Mouse (Mus musculus) forebrain, embryonic 14.5 days (tissue): Measurements from ENCODE around the gene Adh1. TPM values are rescaled to one million over a fixed set of nuclear protein-coding genes. Genes with fewer than 3 reads are reported as not detected.

Experiments used
- ATAC-seq: fragments of 200-750 bp; cut with Nextera tagmentation; 2 replicates; pipeline ENCODE4 v1.8.0; 2017; ENCODE audit warnings: mild to moderate bottlenecking, moderate library complexity
- DNase-seq: peaks from one replicate; pipeline ENCODE4 v3.0.0-alpha.2; 2015; ENCODE audit warnings: low spot score
- H3K27ac ChIP-seq: fragments of 300-500 bp; sonication (generic); 2 replicates; pipeline ENCODE4 v1.5.1; 2014; ENCODE audit warnings: low read depth, mild to moderate bottlenecking, control low read depth, low read length, moderate library complexity
- H3K27me3 ChIP-seq: fragments of 300-500 bp; sonication (generic); replicated peaks from 2 replicates; pipeline ENCODE4 v1.6.1; 2014; ENCODE audit warnings: low read length, control low read depth, mixed read lengths; ENCODE audit not compliant: control insufficient read depth, insufficient read depth
- H3K36me3 ChIP-seq: fragments of 300-500 bp; sonication (generic); 2 replicates; pipeline ENCODE4 v1.6.1; 2014; ENCODE audit warnings: low read length, control low read depth; ENCODE audit not compliant: control insufficient read depth, insufficient read depth
- H3K4me1 ChIP-seq: fragments of 300-500 bp; sonication (generic); 2 replicates; pipeline ENCODE4 v1.6.1; 2014; ENCODE audit warnings: antibody characterized with exemption, low read length, control low read depth; ENCODE audit not compliant: control insufficient read depth, insufficient read depth
- H3K4me2 ChIP-seq: fragments of 300-500 bp; sonication (generic); 2 replicates; pipeline ENCODE4 v1.6.1; 2014; ENCODE audit warnings: mild to moderate bottlenecking, control low read depth, low read length
- H3K4me3 ChIP-seq: fragments of 300-500 bp; sonication (generic); 2 replicates; pipeline ENCODE4 v1.5.1; 2014; ENCODE audit warnings: low read depth, low read length, control low read depth
- H3K9ac ChIP-seq: fragments of 300-500 bp; sonication (generic); 2 replicates; pipeline ENCODE4 v1.6.1; 2014; ENCODE audit warnings: mild to moderate bottlenecking, low read length, control low read depth, moderate library complexity
- H3K9me3 ChIP-seq: fragments of 300-500 bp; sonication (generic); replicated peaks from 2 replicates; pipeline ENCODE4 v1.6.1; 2016; ENCODE audit warnings: low read length, control low read depth, mixed read lengths; ENCODE audit not compliant: control insufficient read depth
- WGBS: fragments of 180-500 bp; shearing (Covaris S2); extraction: QIAGEN DNeasy Blood & Tissue Kit; methylation state at CpG from one replicate; pipeline ENCODE4 v1.1.7; 2014; 5-methylcytosine and 5-hydroxymethylcytosine counted together
- polyA plus RNA-seq: library from polyadenylated mRNA; unstranded; fragments of >200 nt; fragmentation: Nextera tagmentation; extraction: Ambion mirVana; gene quantifications from 2 replicates; pipeline ENCODE4 v1.2.1, GENCODE M21; 2014

Gene Adh1
- polyA plus RNA-seq, 1 experiment from 2014 or later = 0.47 TPM

- Histone ChIP-seq H3K4me2 (no peak overlapping the region), H3K4me1 (no peaks in the 10 kb centered on the region), H3K36me3 (no peaks in the 10 kb centered on the region), H3K27me3 (no peaks in the 10 kb centered on the region), H3K9ac (no peak overlapping the region), H3K9me3 (no peaks in the 10 kb centered on the region), H3K27ac (no peak overlapping the region), H3K4me3 (no peak overlapping the region)
- ATAC-seq = no peak
- DNase-seq = no peak
- 86% methylated on average over 4 of the region's 4 CpGs for WGBS
Observed at GRCm38 (mm10) chr3:138287686-138288085, 26.9 kb downstream of the Adh1 start.

GRCm38 (mm10) chr3:138290672-138291071 is 29.9 kb downstream of the Adh1 start:
- H3K4me3 ChIP-seq = no peak overlapping the region
- ATAC-seq = no peak
- no peak overlapping the region for H3K9ac ChIP-seq
- 63% methylated on average over 2 of the region's 2 CpGs for WGBS
- H3K9me3 ChIP-seq = no peaks in the 10 kb centered on the region
- no peak overlapping the region for H3K4me2 ChIP-seq
- no peak for DNase-seq
- no peaks in the 10 kb centered on the region for H3K36me3 ChIP-seq
- no peak overlapping the region for H3K27ac ChIP-seq
- no peaks in the 10 kb centered on the region for H3K27me3 ChIP-seq
- H3K4me1 ChIP-seq = no peaks in the 10 kb centered on the region

GRCm38 (mm10) chr3:138291529-138292117 is 30.8 kb downstream of the Adh1 start:
- H3K27me3 ChIP-seq = no peaks in the 10 kb centered on the region
- no peak overlapping the region for H3K27ac ChIP-seq
- no peak overlapping the region for H3K4me3 ChIP-seq
- DNase-seq (no peak), ATAC-seq (no peak)
- H3K9ac ChIP-seq = no peak overlapping the region
- H3K4me2 ChIP-seq = no peak overlapping the region
- no peaks in the 10 kb centered on the region for H3K4me1 ChIP-seq
- no peaks in the 10 kb centered on the region for H3K36me3 ChIP-seq
- 94% methylated on average over 4 of the region's 4 CpGs for WGBS
- H3K9me3 ChIP-seq = no peaks in the 10 kb centered on the region

GRCm38 (mm10) chr3:138293298-138293895 is 32.6 kb downstream of the Adh1 start:
- H3K36me3 ChIP-seq = no peaks in the 10 kb centered on the region
- ATAC-seq (no peak), DNase-seq (no peak)
- 0 out of 2 replicates have a peak, but pooled peaks cover 5% of the 10 kb centered on the region for H3K9me3 ChIP-seq
- H3K27ac ChIP-seq = no peak overlapping the region
- no peaks in the 10 kb centered on the region for H3K4me1 ChIP-seq
- H3K27me3 ChIP-seq = no peaks in the 10 kb centered on the region
- no peak overlapping the region for H3K4me3 ChIP-seq
- 84% methylated on average over 7 of the region's 7 CpGs for WGBS
- H3K4me2 ChIP-seq = no peak overlapping the region
- no peak overlapping the region for H3K9ac ChIP-seq

- Histone ChIP-seq H3K9me3 (0 out of 2 replicates have a peak, but pooled peaks cover 5% of the 10 kb centered on the region), H3K4me1 (no peaks in the 10 kb centered on the region), H3K9ac (no peak overlapping the region), H3K36me3 (no peaks in the 10 kb centered on the region), H3K27ac (no peak overlapping the region), H3K27me3 (no peaks in the 10 kb centered on the region), H3K4me2 (no peak overlapping the region), H3K4me3 (no peak overlapping the region)
- 95% methylated on average over 9 of the region's 9 CpGs for WGBS
- no peak for DNase-seq
- no peak for ATAC-seq
Observed at GRCm38 (mm10) chr3:138300130-138300529, 39.3 kb downstream of the Adh1 start.

GRCm38 (mm10) chr3:138302676-138303075 is 41.9 kb downstream of the Adh1 start:
- Histone ChIP-seq H3K27me3 (no peaks in the 10 kb centered on the region), H3K4me1 (no peaks in the 10 kb centered on the region), H3K4me2 (no peak overlapping the region), H3K4me3 (no peak overlapping the region), H3K27ac (no peak overlapping the region), H3K9me3 (0 out of 2 replicates have a peak, but pooled peaks cover 5% of the 10 kb centered on the region), H3K36me3 (no peaks in the 10 kb centered on the region), H3K9ac (no peak overlapping the region)
- DNase-seq = no peak
- 74% methylated on average over 4 of the region's 4 CpGs for WGBS
- ATAC-seq = no peak

- DNase-seq (no peak), ATAC-seq (no peak)
- no peaks in the 10 kb centered on the region for H3K27me3 ChIP-seq
- no peak overlapping the region for H3K4me2 ChIP-seq
- H3K4me3 ChIP-seq = no peak overlapping the region
- H3K36me3 ChIP-seq = no peaks in the 10 kb centered on the region
- no peak overlapping the region for H3K27ac ChIP-seq
- 96% methylated on average over 6 of the region's 6 CpGs for WGBS
- no peaks in the 10 kb centered on the region for H3K9me3 ChIP-seq
- H3K4me1 ChIP-seq = no peaks in the 10 kb centered on the region
- no peak overlapping the region for H3K9ac ChIP-seq
Observed at GRCm38 (mm10) chr3:138303771-138304488, 43.1 kb downstream of the Adh1 start.

GRCm38 (mm10) chr3:138304489-138304871 is 43.7 kb downstream of the Adh1 start:
- peak; percentile 6 for DNase-seq
- H3K4me2 ChIP-seq = no peak overlapping the region
- no peak overlapping the region for H3K4me3 ChIP-seq
- 45% methylated on average over 4 of the region's 4 CpGs for WGBS
- H3K27me3 ChIP-seq = no peaks in the 10 kb centered on the region
- H3K27ac ChIP-seq = no peak overlapping the region
- H3K36me3 ChIP-seq = no peaks in the 10 kb centered on the region
- no peaks in the 10 kb centered on the region for H3K9me3 ChIP-seq
- no peaks in the 10 kb centered on the region for H3K4me1 ChIP-seq
- H3K9ac ChIP-seq = no peak overlapping the region
- peak; percentile 35; the same call in 1 of the 2 replicates for ATAC-seq
